Mouse (Mus musculus): ENCODE measurements around the gene Terf2ip. TPM values are rescaled to one million over a fixed set of nuclear protein-coding genes. Genes with fewer than 3 reads are reported as not detected.

Terf2ip gene
- polyA plus RNA-seq, 1 experiment, result 5.8 TPM

GRCm38 (mm10) chr8:111975706-111976105, 35.5 kb upstream of the Terf2ip start:
- H3K4me3 ChIP-seq (ENCODE audit: insufficient read depth, poor library complexity, severe bottlenecking), result no peak overlapping the region
- H3ac ChIP-seq (ENCODE audit: control insufficient read depth, insufficient read length, low read depth), result no peak overlapping the region
- H3K27me3 ChIP-seq (ENCODE audit: control insufficient read depth, insufficient read depth, insufficient read length), result no peaks in the 10 kb centered on the region
- H3K79me3 ChIP-seq (ENCODE audit: low read depth), result no peaks in the 10 kb centered on the region
- no peaks in the 10 kb centered on the region for H3K79me2 ChIP-seq (ENCODE audit: control insufficient read depth, insufficient read depth)
- H3K36me3 ChIP-seq (ENCODE audit: control insufficient read depth, insufficient read depth), result peaks cover 31% of the 10 kb centered on the region
- TF ChIP-seq MYOD1 (IDR thresholded peaks at IDR 0.05; ENCODE audit: control insufficient read depth, insufficient read length, low read depth), result no peak
- no peak for TF ChIP-seq FOSL1 (IDR thresholded peaks at IDR 0.05; ENCODE audit: insufficient read depth, low read length, poor library complexity, severe bottlenecking)
- TF ChIP-seq MYOG (IDR thresholded peaks at IDR 0.05; ENCODE audit: control insufficient read depth, extremely low read depth, insufficient read length), result no peak
- no peak for TF ChIP-seq CEBPB (IDR thresholded peaks at IDR 0.05; ENCODE audit: low read depth)
- no peak for TF ChIP-seq MAX (IDR thresholded peaks at IDR 0.05)
- no peak for TF ChIP-seq USF1 (IDR thresholded peaks at IDR 0.05; ENCODE audit: low read depth)
- TF ChIP-seq CTCF (IDR thresholded peaks at IDR 0.05; ENCODE audit: control insufficient read depth, insufficient read depth, insufficient read length), result no peak

GRCm38 (mm10) chr8:111976326-111976725, 34.9 kb upstream of the Terf2ip start:
- TF ChIP-seq CEBPB (IDR thresholded peaks at IDR 0.05; ENCODE audit: low read depth) (no peak), MYOG (IDR thresholded peaks at IDR 0.05; ENCODE audit: control insufficient read depth, extremely low read depth, insufficient read length) (no peak)
- Histone ChIP-seq H3K36me3 (ENCODE audit: control insufficient read depth, insufficient read depth) (peaks cover 31% of the 10 kb centered on the region), H3K4me3 (ENCODE audit: insufficient read depth, poor library complexity, severe bottlenecking) (no peak overlapping the region), H3K79me3 (ENCODE audit: low read depth) (no peaks in the 10 kb centered on the region), H3K79me2 (ENCODE audit: control insufficient read depth, insufficient read depth) (no peaks in the 10 kb centered on the region), H3ac (ENCODE audit: control insufficient read depth, insufficient read length, low read depth) (no peak overlapping the region), H3K27me3 (ENCODE audit: control insufficient read depth, insufficient read depth, insufficient read length) (no peaks in the 10 kb centered on the region)

- Histone ChIP-seq H3K36me3 (ENCODE audit: control insufficient read depth, insufficient read depth) (peaks cover 40% of the 10 kb centered on the region), H3K4me3 (ENCODE audit: insufficient read depth, poor library complexity, severe bottlenecking) (no peak overlapping the region), H3K79me2 (ENCODE audit: control insufficient read depth, insufficient read depth) (no peaks in the 10 kb centered on the region), H3K79me3 (ENCODE audit: low read depth) (no peaks in the 10 kb centered on the region), H3K27me3 (ENCODE audit: control insufficient read depth, insufficient read depth, insufficient read length) (no peaks in the 10 kb centered on the region), H3ac (ENCODE audit: control insufficient read depth, insufficient read length, low read depth) (no peak overlapping the region)
- TF ChIP-seq USF1 (IDR thresholded peaks at IDR 0.05; ENCODE audit: low read depth) (no peak), CEBPB (IDR thresholded peaks at IDR 0.05; ENCODE audit: low read depth) (no peak), CTCF (IDR thresholded peaks at IDR 0.05; ENCODE audit: control insufficient read depth, insufficient read depth, insufficient read length) (no peak), MAX (IDR thresholded peaks at IDR 0.05) (no peak), MYOG (IDR thresholded peaks at IDR 0.05; ENCODE audit: control insufficient read depth, extremely low read depth, insufficient read length) (no peak), FOSL1 (IDR thresholded peaks at IDR 0.05; ENCODE audit: insufficient read depth, low read length, poor library complexity, severe bottlenecking) (no peak), MYOD1 (IDR thresholded peaks at IDR 0.05; ENCODE audit: control insufficient read depth, insufficient read length, low read depth) (no peak)
Measured at GRCm38 (mm10) chr8:111978147-111978546, 33.1 kb upstream of the Terf2ip start.

GRCm38 (mm10) chr8:111982116-111982515, 29.1 kb upstream of the Terf2ip start:
- Histone ChIP-seq H3K36me3 (ENCODE audit: control insufficient read depth, insufficient read depth) (peaks cover 35% of the 10 kb centered on the region), H3K27me3 (ENCODE audit: control insufficient read depth, insufficient read depth, insufficient read length) (no peaks in the 10 kb centered on the region), H3K4me3 (ENCODE audit: insufficient read depth, poor library complexity, severe bottlenecking) (no peak overlapping the region), H3K79me3 (ENCODE audit: low read depth) (no peaks in the 10 kb centered on the region), H3K79me2 (ENCODE audit: control insufficient read depth, insufficient read depth) (no peaks in the 10 kb centered on the region), H3ac (ENCODE audit: control insufficient read depth, insufficient read length, low read depth) (no peak overlapping the region)
- TF ChIP-seq FOSL1 (IDR thresholded peaks at IDR 0.05; ENCODE audit: insufficient read depth, low read length, poor library complexity, severe bottlenecking) (no peak), MYOD1 (IDR thresholded peaks at IDR 0.05; ENCODE audit: control insufficient read depth, insufficient read length, low read depth) (no peak), MAX (IDR thresholded peaks at IDR 0.05) (no peak), CTCF (IDR thresholded peaks at IDR 0.05; ENCODE audit: control insufficient read depth, insufficient read depth, insufficient read length) (no peak), MYOG (IDR thresholded peaks at IDR 0.05; ENCODE audit: control insufficient read depth, extremely low read depth, insufficient read length) (no peak), CEBPB (IDR thresholded peaks at IDR 0.05; ENCODE audit: low read depth) (no peak), USF1 (IDR thresholded peaks at IDR 0.05; ENCODE audit: low read depth) (no peak)

GRCm38 (mm10) chr8:111984511-111984910, 26.7 kb upstream of the Terf2ip start:
- Histone ChIP-seq H3K27me3 (ENCODE audit: control insufficient read depth, insufficient read depth, insufficient read length) (no peaks in the 10 kb centered on the region), H3K36me3 (ENCODE audit: control insufficient read depth, insufficient read depth) (peaks cover 40% of the 10 kb centered on the region), H3K79me2 (ENCODE audit: control insufficient read depth, insufficient read depth) (no peaks in the 10 kb centered on the region), H3K4me3 (ENCODE audit: insufficient read depth, poor library complexity, severe bottlenecking) (no peak overlapping the region), H3K79me3 (ENCODE audit: low read depth) (no peaks in the 10 kb centered on the region), H3ac (ENCODE audit: control insufficient read depth, insufficient read length, low read depth) (no peak overlapping the region)
- TF ChIP-seq CEBPB (IDR thresholded peaks at IDR 0.05; ENCODE audit: low read depth) (no peak), USF1 (IDR thresholded peaks at IDR 0.05; ENCODE audit: low read depth) (no peak), MAX (IDR thresholded peaks at IDR 0.05) (no peak), FOSL1 (IDR thresholded peaks at IDR 0.05; ENCODE audit: insufficient read depth, low read length, poor library complexity, severe bottlenecking) (no peak), MYOG (IDR thresholded peaks at IDR 0.05; ENCODE audit: control insufficient read depth, extremely low read depth, insufficient read length) (no peak)

GRCm38 (mm10) chr8:111989911-111990310, 21.3 kb upstream of the Terf2ip start:
- Histone ChIP-seq H3K4me3 (ENCODE audit: insufficient read depth, poor library complexity, severe bottlenecking) (no peak overlapping the region), H3K27me3 (ENCODE audit: control insufficient read depth, insufficient read depth, insufficient read length) (no peaks in the 10 kb centered on the region), H3ac (ENCODE audit: control insufficient read depth, insufficient read length, low read depth) (no peak overlapping the region), H3K79me3 (ENCODE audit: low read depth) (no peaks in the 10 kb centered on the region), H3K79me2 (ENCODE audit: control insufficient read depth, insufficient read depth) (peaks cover 12% of the 10 kb centered on the region), H3K36me3 (ENCODE audit: control insufficient read depth, insufficient read depth) (peaks cover 45% of the 10 kb centered on the region)
- TF ChIP-seq USF1 (IDR thresholded peaks at IDR 0.05; ENCODE audit: low read depth) (no peak), FOSL1 (IDR thresholded peaks at IDR 0.05; ENCODE audit: insufficient read depth, low read length, poor library complexity, severe bottlenecking) (no peak), CTCF (IDR thresholded peaks at IDR 0.05; ENCODE audit: control insufficient read depth, insufficient read depth, insufficient read length) (peak; percentile 46), CEBPB (IDR thresholded peaks at IDR 0.05; ENCODE audit: low read depth) (no peak), MAX (IDR thresholded peaks at IDR 0.05) (no peak)

Data from C2C12 (cell line).